Mouse (Mus musculus): ENCODE results near the gene Pkd2l1.

GRCm38 (mm10) chr19:44198494-44198893 is 6.3 kb upstream of the Pkd2l1 start:
- TF ChIP-seq CTCF (IDR thresholded peaks at IDR 0.05; ENCODE audit: low read depth, low read length) (no peak), POLR2A (IDR thresholded peaks at IDR 0.05; ENCODE audit: borderline replicate concordance, low read depth, low read length) (no peak)

Data from bone marrow macrophage, adult 2 months (primary cell).